Mouse (Mus musculus): ENCODE results near the gene Pidd1.

DNA sequence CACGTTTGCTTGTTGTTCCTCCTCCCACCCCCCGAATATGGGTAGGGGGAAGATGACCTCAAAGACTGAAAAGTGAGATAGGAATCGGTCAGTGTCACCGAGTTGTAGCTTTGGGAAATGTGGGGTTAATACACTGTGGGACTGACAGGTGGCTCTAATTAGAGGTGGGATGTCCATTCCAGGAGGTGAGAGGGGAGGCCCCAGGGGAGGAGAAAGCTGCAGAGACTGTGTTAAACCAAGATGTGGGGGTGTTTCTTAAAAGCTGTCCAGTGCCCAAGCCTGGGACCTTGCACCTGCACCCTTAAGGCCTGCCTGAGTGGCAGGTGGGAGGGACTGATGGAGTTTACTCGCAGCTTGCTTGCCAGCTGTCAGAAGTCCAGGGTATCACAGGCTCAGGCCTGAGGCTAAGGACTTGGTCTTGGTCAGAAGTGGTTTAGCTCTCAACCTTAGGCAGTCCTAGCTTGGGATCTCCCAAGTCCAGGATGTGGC lies 18.6 kb upstream of the Pidd1 start:
- TF ChIP-seq POLR2A (IDR thresholded peaks at IDR 0.05; ENCODE audit: insufficient read depth, low read depth, low read length) (no peak), CTCF (IDR thresholded peaks at IDR 0.05) (no peak), EP300 (IDR thresholded peaks at IDR 0.05; ENCODE audit: insufficient read depth, low read depth, low read length) (no peak)

All from heart, adult 2 months (tissue).